Mouse (Mus musculus) bone marrow macrophage, adult 2 months (primary cell): ENCODE measurements around the gene 1700067P10Rik. TPM values are rescaled to one million over a fixed set of nuclear protein-coding genes. Genes with fewer than 3 reads are reported as not detected.

Experiments
- H3K27ac ChIP-seq: 2 replicates; pipeline ENCODE4 v1.5.1; 2012; ENCODE audit warnings: low read depth, low read length; ENCODE audit not compliant: insufficient read depth
- H3K4me1 ChIP-seq: 2 replicates; pipeline ENCODE4 v1.6.1; 2012; ENCODE audit warnings: low read length; ENCODE audit not compliant: control insufficient read depth, insufficient read depth
- H3K4me3 ChIP-seq: 2 replicates; pipeline ENCODE4 v1.5.1; 2012; ENCODE audit warnings: mild to moderate bottlenecking, low read length, moderate library complexity; ENCODE audit not compliant: insufficient read depth
- CTCF ChIP-seq: IDR thresholded peaks from 2 replicates; pipeline ENCODE4 v1.5.1; 2012; ENCODE audit warnings: low read depth, mild to moderate bottlenecking, low read length, moderate library complexity
- POLR2A ChIP-seq: IDR thresholded peaks from 2 replicates; pipeline ENCODE4 v1.6.1; 2012; ENCODE audit warnings: mild to moderate bottlenecking, low read depth, low read length, borderline replicate concordance
- polyA plus RNA-seq: library from polyadenylated mRNA; stranded (reverse); fragments of >200 nt; gene quantifications from 2 replicates; pipeline ENCODE4 v1.2.4, GENCODE M21; 2012; ENCODE audit not compliant: missing spikeins, insufficient read depth, insufficient read length

The 1700067P10Rik gene
- polyA plus RNA-seq, 1 experiment = not detected

- Histone ChIP-seq H3K4me1 (no peaks in the 10 kb centered on the region), H3K27ac (no peak overlapping the region), H3K4me3 (no peak overlapping the region)
- TF ChIP-seq CTCF (peak; percentile 46), POLR2A (no peak)
These were observed 21.6 kb downstream of the 1700067P10Rik start for GRCm38 (mm10) chr17:48110547-48111287.

- no peak for TF ChIP-seq POLR2A
- TF ChIP-seq CTCF = no peak
These were observed 29.5 kb downstream of the 1700067P10Rik start for GRCm38 (mm10) chr17:48118570-48118969.

GRCm38 (mm10) chr17:48119656-48120055 is 30.5 kb downstream of the 1700067P10Rik start:
- TF ChIP-seq CTCF = peak; percentile 48
- TF ChIP-seq POLR2A = no peak
- Histone ChIP-seq H3K4me1 (peaks cover 8% of the 10 kb centered on the region), H3K4me3 (no peak overlapping the region), H3K27ac (no peak overlapping the region)

More at GRCm38 (mm10) chr17:48118570-48118969, 29.5 kb downstream of the 1700067P10Rik start:
- H3K4me3 ChIP-seq = no peak overlapping the region
- H3K27ac ChIP-seq = no peak overlapping the region
- peaks cover 8% of the 10 kb centered on the region for H3K4me1 ChIP-seq

GRCm38 (mm10) chr17:48120456-48120855 is 31.3 kb downstream of the 1700067P10Rik start:
- Histone ChIP-seq H3K4me3 (no peak overlapping the region), H3K4me1 (peaks cover 8% of the 10 kb centered on the region), H3K27ac (no peak overlapping the region)
- TF ChIP-seq CTCF = no peak
- no peak for TF ChIP-seq POLR2A

GRCm38 (mm10) chr17:48132810-48133209 is 43.7 kb downstream of the 1700067P10Rik start:
- Histone ChIP-seq H3K4me3 (no peak overlapping the region), H3K4me1 (no peaks in the 10 kb centered on the region), H3K27ac (no peak overlapping the region)
- TF ChIP-seq POLR2A = no peak
- no peak for TF ChIP-seq CTCF

Other genes with a start within 250 kb of the 1700067P10Rik start
- 5.2 and 6.0 TPM in 2 replicates for gene Foxp4, start 164.7 kb upstream of the 1700067P10Rik start, polyA plus RNA-seq
- not detected in 2 replicates for gene 1700122O11Rik, start 51.0 kb upstream of the 1700067P10Rik start, polyA plus RNA-seq
- not detected in 2 replicates for gene 9830107B12Rik, start 56.9 kb downstream of the 1700067P10Rik start, polyA plus RNA-seq
- gene A530064D06Rik, start 78.0 kb downstream of the 1700067P10Rik start, polyA plus RNA-seq = 11.0 and 14.9 TPM in 2 replicates
- gene Trem1, start 143.4 kb downstream of the 1700067P10Rik start, polyA plus RNA-seq = not detected in 2 replicates
- not detected in 2 replicates for gene Trem3, start 158.5 kb downstream of the 1700067P10Rik start, polyA plus RNA-seq
- gene Treml4, start 175.0 kb downstream of the 1700067P10Rik start, polyA plus RNA-seq = 0.45 and 0.63 TPM in 2 replicates
- 0.48 and 0.56 TPM in 2 replicates for gene Treml2, start 210.2 kb downstream of the 1700067P10Rik start, polyA plus RNA-seq
- gene B430306N03Rik, start 226.8 kb downstream of the 1700067P10Rik start, polyA plus RNA-seq = 18.8 and 19.0 TPM in 2 replicates